Mouse (Mus musculus): ENCODE measurements at regions not wholly inside any gene's neighbourhood (a gene's known extent, or its start where the extent isn't known, plus 50 kb on each side); places are given as distances from the start of the nearest gene placed in this dataset.

- no peaks in the 10 kb centered on the region for H3K9me3 ChIP-seq
- WGBS: 65% methylated on average over 5 of the region's 5 CpGs
- no peaks in the 10 kb centered on the region for H3K36me3 ChIP-seq
- peak overlapping the region; percentile 98 for H3K27ac ChIP-seq
- peaks cover 35% of the 10 kb centered on the region for H3K4me1 ChIP-seq
- no peaks in the 10 kb centered on the region for H3K27me3 ChIP-seq
- no peak overlapping the region for H3K4me2 ChIP-seq (replicated peaks)
- H3K9ac ChIP-seq: no peak overlapping the region
- no peak overlapping the region for H3K4me3 ChIP-seq
- ATAC-seq (ENCODE audit: insufficient number of reproducible peaks, insufficient read depth, low FRiP score, low TSS enrichment): no peak
Measured at GRCm38 (mm10) chr6:51167028-51167427, 265.4 kb upstream of the Nfe2l3 start.

- H3K4me1 ChIP-seq: peaks cover 36% of the 10 kb centered on the region
- H3K27ac ChIP-seq: peak overlapping the region; percentile 98
- WGBS: 4% methylated on average over 11 of the region's 11 CpGs
- H3K4me2 ChIP-seq (replicated peaks): no peak overlapping the region; the same call in 1 of the 2 replicates
- ATAC-seq (ENCODE audit: insufficient number of reproducible peaks, insufficient read depth, low FRiP score, low TSS enrichment): no peak
- no peaks in the 10 kb centered on the region for H3K36me3 ChIP-seq
- H3K4me3 ChIP-seq: no peak overlapping the region
- H3K9ac ChIP-seq: no peak overlapping the region
- H3K27me3 ChIP-seq: no peaks in the 10 kb centered on the region
- no peaks in the 10 kb centered on the region for H3K9me3 ChIP-seq
Measured at GRCm38 (mm10) chr6:51168048-51168447, 264.4 kb upstream of the Nfe2l3 start.

GRCm38 (mm10) chr6:51168775-51169695, 263.4 kb upstream of the Nfe2l3 start:
- H3K4me1 ChIP-seq: peaks cover 36% of the 10 kb centered on the region
- H3K27me3 ChIP-seq: no peaks in the 10 kb centered on the region
- no peaks in the 10 kb centered on the region for H3K9me3 ChIP-seq
- peak overlapping the region; percentile 47 for H3K4me2 ChIP-seq (replicated peaks)
- ATAC-seq (ENCODE audit: insufficient number of reproducible peaks, insufficient read depth, low FRiP score, low TSS enrichment): no peak
- no peaks in the 10 kb centered on the region for H3K36me3 ChIP-seq
- peak overlapping the region; percentile 98 for H3K27ac ChIP-seq
- H3K9ac ChIP-seq: peak overlapping the region; percentile 53
- 5% methylated on average over 38 of the region's 38 CpGs for WGBS
- peak overlapping the region; percentile 17; the same call in 1 of the 2 replicates for H3K4me3 ChIP-seq

- Histone ChIP-seq H3K9ac (peak overlapping the region; percentile 55), H3K4me1 (peaks cover 37% of the 10 kb centered on the region)
Measured at GRCm38 (mm10) chr6:51169971-51170411, 262.5 kb upstream of the Nfe2l3 start.

GRCm38 (mm10) chr6:51170414-51170813, 262.1 kb upstream of the Nfe2l3 start:
- Histone ChIP-seq H3K4me1 (peaks cover 37% of the 10 kb centered on the region), H3K4me3 (no peak overlapping the region), H3K36me3 (no peaks in the 10 kb centered on the region), H3K9ac (no peak overlapping the region), H3K9me3 (no peaks in the 10 kb centered on the region), H3K4me2 (replicated peaks) (peak overlapping the region; percentile 42), H3K27me3 (no peaks in the 10 kb centered on the region), H3K27ac (peak overlapping the region; percentile 98)
- ATAC-seq (ENCODE audit: insufficient number of reproducible peaks, insufficient read depth, low FRiP score, low TSS enrichment): no peak
- WGBS: 0% methylated on average over 11 of the region's 11 CpGs

More at GRCm38 (mm10) chr6:51169971-51170411, 262.5 kb upstream of the Nfe2l3 start:
- H3K36me3 ChIP-seq: no peaks in the 10 kb centered on the region
- no peaks in the 10 kb centered on the region for H3K9me3 ChIP-seq
- WGBS: 2% methylated on average over 22 of the region's 22 CpGs
- peak overlapping the region; percentile 42 for H3K4me2 ChIP-seq (replicated peaks)
- H3K27ac ChIP-seq: peak overlapping the region; percentile 98
- no peaks in the 10 kb centered on the region for H3K27me3 ChIP-seq
- 0 out of 2 replicates have a peak overlapping the region, but pooled peaks have one; percentile 11 for H3K4me3 ChIP-seq
- no peak for ATAC-seq (ENCODE audit: insufficient number of reproducible peaks, insufficient read depth, low FRiP score, low TSS enrichment)

- WGBS: under 1% methylated on average over 11 of the region's 11 CpGs
- Histone ChIP-seq H3K36me3 (no peaks in the 10 kb centered on the region), H3K4me2 (replicated peaks) (no peak overlapping the region), H3K9ac (no peak overlapping the region), H3K27me3 (no peaks in the 10 kb centered on the region), H3K27ac (peak overlapping the region; percentile 98; the same call in 1 of the 2 replicates), H3K4me1 (peaks cover 33% of the 10 kb centered on the region), H3K4me3 (no peak overlapping the region), H3K9me3 (no peaks in the 10 kb centered on the region)
- ATAC-seq (ENCODE audit: insufficient number of reproducible peaks, insufficient read depth, low FRiP score, low TSS enrichment): 0 out of 2 replicates have a peak, but pooled peaks have one; percentile 31
Measured at GRCm38 (mm10) chr6:51170871-51171270, 261.6 kb upstream of the Nfe2l3 start.

GRCm38 (mm10) chr6:51171761-51172160, 260.7 kb upstream of the Nfe2l3 start:
- H3K4me2 ChIP-seq (replicated peaks): peak overlapping the region; percentile 56
- H3K27ac ChIP-seq: peak overlapping the region; percentile 96
- H3K9me3 ChIP-seq: no peaks in the 10 kb centered on the region
- H3K27me3 ChIP-seq: 0 out of 2 replicates have a peak, but pooled peaks cover 3% of the 10 kb centered on the region
- 1% methylated on average over 22 of the region's 22 CpGs for WGBS
- no peak for ATAC-seq (ENCODE audit: insufficient number of reproducible peaks, insufficient read depth, low FRiP score, low TSS enrichment)
- peaks cover 33% of the 10 kb centered on the region for H3K4me1 ChIP-seq
- peak overlapping the region; percentile 58 for H3K9ac ChIP-seq
- no peaks in the 10 kb centered on the region for H3K36me3 ChIP-seq
- no peak overlapping the region for H3K4me3 ChIP-seq

- Histone ChIP-seq H3K4me1 (peaks cover 33% of the 10 kb centered on the region), H3K36me3 (no peaks in the 10 kb centered on the region), H3K4me2 (replicated peaks) (peak overlapping the region; percentile 56), H3K9me3 (no peaks in the 10 kb centered on the region), H3K9ac (peak overlapping the region; percentile 58), H3K27ac (peak overlapping the region; percentile 96), H3K27me3 (0 out of 2 replicates have a peak, but pooled peaks cover 3% of the 10 kb centered on the region), H3K4me3 (peak overlapping the region; percentile 21)
- no peak for ATAC-seq (ENCODE audit: insufficient number of reproducible peaks, insufficient read depth, low FRiP score, low TSS enrichment)
- WGBS: 2% methylated on average over 12 of the region's 12 CpGs
Measured at GRCm38 (mm10) chr6:51172331-51172791, 260.1 kb upstream of the Nfe2l3 start.

- peak overlapping the region; percentile 96 for H3K27ac ChIP-seq
- ATAC-seq (ENCODE audit: insufficient number of reproducible peaks, insufficient read depth, low FRiP score, low TSS enrichment): peak; percentile 84; the same call in 1 of the 2 replicates
- H3K36me3 ChIP-seq: no peaks in the 10 kb centered on the region
- peak overlapping the region; percentile 24 for H3K4me3 ChIP-seq
- H3K9me3 ChIP-seq: no peaks in the 10 kb centered on the region
- peaks cover 33% of the 10 kb centered on the region for H3K4me1 ChIP-seq
- WGBS: under 1% methylated on average over 25 of the region's 25 CpGs
- peak overlapping the region; percentile 58 for H3K9ac ChIP-seq
- 0 out of 2 replicates have a peak, but pooled peaks cover 3% of the 10 kb centered on the region for H3K27me3 ChIP-seq
- H3K4me2 ChIP-seq (replicated peaks): peak overlapping the region; percentile 56
Measured at GRCm38 (mm10) chr6:51172856-51173619, 259.4 kb upstream of the Nfe2l3 start.

GRCm38 (mm10) chr6:51173620-51174442, 258.6 kb upstream of the Nfe2l3 start:
- H3K27me3 ChIP-seq: 0 out of 2 replicates have a peak, but pooled peaks cover 3% of the 10 kb centered on the region
- 2% methylated on average over 28 of the region's 28 CpGs for WGBS
- peak overlapping the region; percentile 56 for H3K4me2 ChIP-seq (replicated peaks)
- H3K36me3 ChIP-seq: no peaks in the 10 kb centered on the region
- peaks cover 26% of the 10 kb centered on the region for H3K4me1 ChIP-seq
- peak overlapping the region; percentile 24 for H3K4me3 ChIP-seq
- H3K9me3 ChIP-seq: no peaks in the 10 kb centered on the region
- peak overlapping the region; percentile 45 for H3K9ac ChIP-seq
- H3K27ac ChIP-seq: peak overlapping the region; percentile 96
- ATAC-seq (ENCODE audit: insufficient number of reproducible peaks, insufficient read depth, low FRiP score, low TSS enrichment): no peak
